Mouse (Mus musculus): ENCODE results near the gene Il12rb1. TPM values are rescaled to one million over a fixed set of nuclear protein-coding genes. Genes with fewer than 3 reads are reported as not detected.

The Il12rb1 gene
- polyA plus RNA-seq, 1 experiment from 2014 or later, result 0.12 TPM

- peak overlapping the region; percentile 72 for H3K4me3 ChIP-seq
- H3K27me3 ChIP-seq (ENCODE audit: poor library complexity, severe bottlenecking), result 0 out of 2 replicates have a peak, but pooled peaks cover under 1% of the 10 kb centered on the region
- DNase-seq (ENCODE audit: extremely low spot score, low spot score), result no peak
- H3K27ac ChIP-seq, result peak overlapping the region; percentile 94
- peaks cover 73% of the 10 kb centered on the region for H3K36me3 ChIP-seq (replicated peaks)
- WGBS, result 4% methylated on average over 34 of the region's 34 CpGs
- no peaks in the 10 kb centered on the region for H3K9me3 ChIP-seq
- peaks cover 60% of the 10 kb centered on the region for H3K4me1 ChIP-seq
Measured at GRCm38 (mm10) chr8:70775851-70776495, 32.3 kb upstream of the Il12rb1 start.

- Histone ChIP-seq H3K4me3 (peak within 1 kb of the TSS; percentile 72), H3K36me3 (replicated peaks) (peaks cover 73% of the 10 kb centered on the region), H3K27ac (peak within 1 kb of the TSS; percentile 94), H3K27me3 (ENCODE audit: poor library complexity, severe bottlenecking) (no peaks in the 10 kb centered on the region), H3K9me3 (no peaks in the 10 kb centered on the region), H3K4me1 (peaks cover 58% of the 10 kb centered on the region)
- WGBS, result under 1% methylated on average over 94 of the region's 94 CpGs
- DNase-seq (ENCODE audit: extremely low spot score, low spot score), result peak; percentile 96
Measured at GRCm38 (mm10) chr8:70776496-70777444, 31.5 kb upstream of the Il12rb1 start, which contains the start of gene Pik3r2. Gene Pik3r2, minus strand, starts transcription at chr8:70776713.

GRCm38 (mm10) chr8:70780093-70780492 lies 28.2 kb upstream of the Il12rb1 start:
- H3K4me3 ChIP-seq, result 0 out of 2 replicates have a peak overlapping the region, but pooled peaks have one; percentile 22
- no peaks in the 10 kb centered on the region for H3K9me3 ChIP-seq
- 84% methylated on average over 11 of the region's 11 CpGs for whole genome bisulfite sequencing
- no peak overlapping the region for H3K27ac ChIP-seq
- no peak for DNase-seq (ENCODE audit: extremely low spot score, low spot score)
- H3K4me1 ChIP-seq, result peaks cover 34% of the 10 kb centered on the region
- H3K36me3 ChIP-seq (replicated peaks), result peaks cover 73% of the 10 kb centered on the region
- no peaks in the 10 kb centered on the region for H3K27me3 ChIP-seq (ENCODE audit: poor library complexity, severe bottlenecking)

- Histone ChIP-seq H3K27ac (no peak overlapping the region), H3K4me3 (no peak overlapping the region), H3K4me1 (peaks cover 47% of the 10 kb centered on the region), H3K9me3 (no peaks in the 10 kb centered on the region), H3K36me3 (replicated peaks) (peaks cover 85% of the 10 kb centered on the region), H3K27me3 (ENCODE audit: poor library complexity, severe bottlenecking) (peaks cover 49% of the 10 kb centered on the region)
- no peak for DNase-seq (ENCODE audit: extremely low spot score, low spot score)
- 87% methylated on average over 25 of the region's 25 CpGs for WGBS
Measured at GRCm38 (mm10) chr8:70786291-70787050, 21.8 kb upstream of the Il12rb1 start.

- Histone ChIP-seq H3K4me3 (no peak overlapping the region), H3K27me3 (ENCODE audit: poor library complexity, severe bottlenecking) (peaks cover 50% of the 10 kb centered on the region), H3K27ac (no peak overlapping the region), H3K4me1 (peaks cover 52% of the 10 kb centered on the region), H3K36me3 (replicated peaks) (peaks cover 79% of the 10 kb centered on the region), H3K9me3 (no peaks in the 10 kb centered on the region)
- 91% methylated on average over 3 of the region's 3 CpGs for WGBS
- DNase-seq (ENCODE audit: extremely low spot score, low spot score), result no peak
Measured at GRCm38 (mm10) chr8:70787051-70787445, 21.2 kb upstream of the Il12rb1 start.

- H3K4me3 ChIP-seq, result peak overlapping the region; percentile 36
Measured at GRCm38 (mm10) chr8:70787941-70788667, 20.1 kb upstream of the Il12rb1 start.

GRCm38 (mm10) chr8:70789046-70789445 lies 19.2 kb upstream of the Il12rb1 start:
- 73% methylated on average over 10 of the region's 10 CpGs for WGBS
- peaks cover 72% of the 10 kb centered on the region for H3K4me1 ChIP-seq

More at GRCm38 (mm10) chr8:70787941-70788667, 20.1 kb upstream of the Il12rb1 start:
- H3K36me3 ChIP-seq (replicated peaks), result peaks cover 69% of the 10 kb centered on the region
- DNase-seq (ENCODE audit: extremely low spot score, low spot score), result peak; percentile 75
- WGBS, result 11% methylated on average over 30 of the region's 30 CpGs
- peak overlapping the region; percentile 49; the same call in 1 of the 2 replicates for H3K27ac ChIP-seq
- no peaks in the 10 kb centered on the region for H3K9me3 ChIP-seq
- peaks cover 63% of the 10 kb centered on the region for H3K4me1 ChIP-seq
- peaks cover 51% of the 10 kb centered on the region for H3K27me3 ChIP-seq (ENCODE audit: poor library complexity, severe bottlenecking)

GRCm38 (mm10) chr8:70790846-70791245 lies 17.4 kb upstream of the Il12rb1 start:
- no peak for DNase-seq (ENCODE audit: extremely low spot score, low spot score)
- H3K9me3 ChIP-seq, result no peaks in the 10 kb centered on the region
- peak overlapping the region; percentile 92; the same call in 1 of the 2 replicates for H3K27ac ChIP-seq
- peaks cover 76% of the 10 kb centered on the region for H3K27me3 ChIP-seq (ENCODE audit: poor library complexity, severe bottlenecking)
- 77% methylated on average over 8 of the region's 8 CpGs for WGBS
- peaks cover 83% of the 10 kb centered on the region for H3K4me1 ChIP-seq
- H3K36me3 ChIP-seq (replicated peaks), result peaks cover 41% of the 10 kb centered on the region
- H3K4me3 ChIP-seq, result peak overlapping the region; percentile 66

More at GRCm38 (mm10) chr8:70789046-70789445, 19.2 kb upstream of the Il12rb1 start:
- Histone ChIP-seq H3K36me3 (replicated peaks) (peaks cover 59% of the 10 kb centered on the region), H3K9me3 (no peaks in the 10 kb centered on the region), H3K27ac (peak overlapping the region; percentile 48), H3K27me3 (ENCODE audit: poor library complexity, severe bottlenecking) (peaks cover 60% of the 10 kb centered on the region), H3K4me3 (peak overlapping the region; percentile 36; the same call in 1 of the 2 replicates)
- DNase-seq (ENCODE audit: extremely low spot score, low spot score), result no peak

GRCm38 (mm10) chr8:70791294-70791701 lies 17.0 kb upstream of the Il12rb1 start:
- Histone ChIP-seq H3K27me3 (ENCODE audit: poor library complexity, severe bottlenecking) (peaks cover 79% of the 10 kb centered on the region), H3K27ac (peak overlapping the region; percentile 92; the same call in 1 of the 2 replicates), H3K36me3 (replicated peaks) (peaks cover 37% of the 10 kb centered on the region), H3K4me3 (peak overlapping the region; percentile 66), H3K9me3 (no peaks in the 10 kb centered on the region), H3K4me1 (peaks cover 83% of the 10 kb centered on the region)
- 80% methylated on average over 7 of the region's 7 CpGs for WGBS
- no peak for DNase-seq (ENCODE audit: extremely low spot score, low spot score)

GRCm38 (mm10) chr8:70791975-70792691 lies 16.1 kb upstream of the Il12rb1 start:
- Histone ChIP-seq H3K36me3 (replicated peaks) (peaks cover 28% of the 10 kb centered on the region), H3K9me3 (no peaks in the 10 kb centered on the region), H3K27ac (peak overlapping the region; percentile 92), H3K4me1 (peaks cover 91% of the 10 kb centered on the region), H3K27me3 (ENCODE audit: poor library complexity, severe bottlenecking) (peaks cover 74% of the 10 kb centered on the region), H3K4me3 (peak overlapping the region; percentile 66)
- peak; percentile 97 for DNase-seq (ENCODE audit: extremely low spot score, low spot score)
- WGBS, result 5% methylated on average over 58 of the region's 58 CpGs

- WGBS, result under 1% methylated on average over 20 of the region's 20 CpGs
- peaks cover 71% of the 10 kb centered on the region for H3K27me3 ChIP-seq (ENCODE audit: poor library complexity, severe bottlenecking)
Measured at GRCm38 (mm10) chr8:70792700-70793099, 15.5 kb upstream of the Il12rb1 start.

More at GRCm38 (mm10) chr8:70792700-70793099, 15.5 kb upstream of the Il12rb1 start:
- H3K9me3 ChIP-seq, result no peaks in the 10 kb centered on the region
- DNase-seq (ENCODE audit: extremely low spot score, low spot score), result peak; percentile 87
- H3K4me3 ChIP-seq, result peak overlapping the region; percentile 66
- H3K27ac ChIP-seq, result peak overlapping the region; percentile 92
- H3K36me3 ChIP-seq (replicated peaks), result peaks cover 23% of the 10 kb centered on the region
- H3K4me1 ChIP-seq, result peaks cover 92% of the 10 kb centered on the region

All from forebrain, embryonic 10.5 days (tissue).